Mouse (Mus musculus) gonadal fat pad, adult 2 months (tissue): ENCODE results near the gene Ddx59. TPM values are rescaled to one million over a fixed set of nuclear protein-coding genes. Genes with fewer than 3 reads are reported as not detected.

Experiments used
- DNase-seq: peaks from one replicate; pipeline ENCODE4 v3.0.0-alpha.2; 2012; ENCODE audit warnings: low read depth
- polyA plus RNA-seq: library from polyadenylated mRNA; depleted of rRNA; stranded (reverse); fragments of >200 nt; gene quantifications from 2 replicates; pipeline ENCODE4 v1.2.3, GENCODE M21; 2012; rRNA removed

Ddx59 gene
- 4.2 and 5.3 TPM in 2 replicates for polyA plus RNA-seq

DNA sequence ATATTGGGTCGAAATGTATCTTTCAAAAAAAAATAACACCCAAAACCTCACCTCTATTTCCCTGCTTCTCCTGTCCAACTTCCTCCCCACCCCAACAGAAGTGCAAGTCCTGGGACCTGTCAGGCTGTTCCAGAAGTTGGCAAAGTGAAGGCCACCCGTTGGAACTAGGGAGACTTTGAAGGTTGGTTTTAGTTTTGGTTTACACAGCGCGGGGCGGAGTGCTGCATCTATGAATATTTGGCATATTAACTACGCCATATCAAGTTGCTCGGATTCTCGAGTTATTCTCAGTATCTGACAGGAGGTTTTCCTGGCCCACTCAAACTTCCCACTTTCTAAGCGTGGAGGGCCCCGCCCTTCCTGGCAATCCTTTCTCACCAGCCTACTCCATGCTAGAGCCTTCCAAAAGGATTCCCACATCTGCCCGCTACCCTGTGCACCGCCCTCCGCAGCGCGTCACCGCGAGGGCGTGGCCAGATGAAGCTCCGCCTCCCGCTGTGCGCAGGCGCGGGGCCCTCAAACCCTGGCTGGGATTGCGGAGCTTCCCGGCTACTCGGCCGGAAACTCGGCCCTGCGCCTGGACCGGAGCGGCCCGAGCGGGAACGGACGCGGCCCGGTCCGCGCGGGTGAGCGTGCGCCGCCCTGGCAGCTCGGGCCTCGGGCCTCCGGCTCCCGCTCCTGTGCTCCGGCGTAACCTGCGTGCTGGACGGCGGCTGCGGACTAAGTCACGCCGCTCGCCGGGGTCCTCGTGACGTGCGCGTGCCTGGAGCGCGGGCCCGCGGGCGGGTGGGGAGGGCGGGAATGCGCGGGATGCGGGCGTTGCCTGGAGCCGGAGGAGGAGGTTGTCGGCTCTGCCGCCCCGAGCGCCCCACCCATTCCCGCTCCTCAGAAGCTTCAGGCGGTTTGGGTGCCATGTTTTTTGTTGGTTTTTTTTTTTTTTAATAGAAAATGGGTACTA is at the start of gene Ddx59:
Gene Ddx59, plus strand, starts transcription at position 474 of the 958 bp plus-strand sequence.
- no peak for DNase-seq

DNA sequence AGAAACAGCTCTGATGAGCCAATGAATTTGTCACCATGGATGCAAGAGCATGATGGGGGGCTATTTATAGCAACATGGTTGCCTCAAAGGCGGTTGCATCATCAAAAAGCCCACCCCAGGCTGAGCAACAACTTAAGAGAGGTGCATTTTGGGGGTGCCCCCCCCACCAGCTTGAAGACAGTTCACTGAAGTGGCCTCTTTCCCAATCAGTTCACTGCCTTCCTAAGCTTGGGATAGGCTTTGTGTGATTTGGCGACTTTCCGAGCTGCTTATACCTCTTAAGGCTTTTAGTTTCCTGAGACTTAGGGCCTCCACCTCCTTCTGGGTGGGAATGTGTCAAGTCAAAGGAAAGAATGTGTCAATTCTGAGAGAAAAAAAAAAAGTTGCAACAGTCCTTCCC is 49.1 kb upstream of the Ddx59 start:
- DNase-seq, result no peak

DNA sequence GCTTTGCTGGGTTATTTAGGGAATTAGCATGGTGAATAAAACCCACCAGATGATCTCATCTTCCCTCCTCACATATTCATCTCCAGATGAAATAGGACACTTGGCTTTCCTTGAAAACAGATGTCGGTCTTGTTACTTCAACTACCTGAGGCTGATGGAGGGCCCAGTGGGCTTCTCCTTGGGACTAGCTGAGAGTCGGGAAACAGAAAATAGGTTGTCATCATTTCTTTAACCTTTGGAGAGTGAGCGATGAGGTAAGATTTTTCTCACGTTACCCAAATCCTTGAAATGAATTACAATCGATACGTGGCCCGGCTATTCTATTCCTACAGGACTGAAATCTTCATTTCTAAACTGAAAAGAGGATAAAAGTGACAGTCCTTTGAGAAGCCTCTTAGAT is 35.8 kb upstream of the Ddx59 start:
- no peak for DNase-seq

DNA sequence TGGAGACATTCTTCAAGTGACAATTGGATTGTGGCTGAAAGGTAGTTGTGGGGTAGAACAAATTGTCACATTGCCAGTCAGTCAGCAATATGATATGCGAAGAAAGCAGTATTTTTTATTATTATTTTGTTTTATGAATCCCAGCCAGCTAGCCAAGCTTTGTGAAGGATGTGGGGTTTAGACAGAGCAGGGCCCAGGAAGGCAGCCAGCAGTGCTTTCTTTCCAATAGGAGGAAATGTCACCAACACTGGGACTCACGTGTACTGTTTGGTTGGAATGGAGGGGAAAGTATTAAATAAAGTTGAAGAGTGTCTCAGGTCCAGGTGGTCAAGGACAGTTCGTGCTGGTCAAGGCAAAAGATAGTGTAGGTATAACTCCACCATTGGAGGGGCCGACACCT is 34.9 kb upstream of the Ddx59 start:
- no peak for DNase-seq

DNA sequence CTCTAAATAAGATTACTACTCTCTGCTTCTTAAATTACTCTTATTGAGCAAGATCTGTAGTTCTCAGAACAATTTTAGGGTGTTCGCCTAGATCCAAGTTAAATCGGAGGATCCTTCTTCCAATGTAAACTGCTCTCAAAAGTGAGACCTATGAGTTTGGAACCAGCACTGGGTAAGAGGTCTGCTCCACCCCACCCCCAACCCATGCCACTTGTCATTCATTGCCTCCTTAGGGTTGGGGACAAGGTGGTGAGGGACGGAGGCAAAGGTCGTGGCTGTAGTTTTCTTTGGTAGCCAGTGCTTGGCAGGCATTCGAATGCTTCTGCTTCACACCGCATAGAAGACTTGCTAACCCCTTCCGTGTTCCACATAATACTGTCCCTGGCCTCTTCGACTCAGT is 34.5 kb upstream of the Ddx59 start:
- DNase-seq, result no peak

DNA sequence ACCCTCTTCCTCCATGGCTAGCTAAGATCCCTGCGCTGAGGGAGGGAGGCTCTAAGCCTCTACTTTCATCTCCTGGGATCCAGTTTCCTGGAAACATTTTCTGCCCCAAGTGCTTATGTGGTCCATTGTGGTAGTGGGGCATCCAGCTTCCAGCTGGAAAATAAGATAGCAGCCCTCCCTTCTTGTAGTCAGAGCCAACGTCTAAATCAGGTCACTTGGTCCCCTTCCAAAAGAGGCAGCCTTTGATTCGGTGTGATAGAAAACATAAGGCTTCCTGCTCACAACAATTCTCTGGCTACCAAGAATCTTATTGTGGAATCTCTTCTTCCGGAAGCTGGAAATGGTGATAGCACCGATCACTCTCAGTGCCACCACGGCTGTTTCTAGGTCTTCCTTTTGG is 33.9 kb upstream of the Ddx59 start:
- no peak for DNase-seq

DNA sequence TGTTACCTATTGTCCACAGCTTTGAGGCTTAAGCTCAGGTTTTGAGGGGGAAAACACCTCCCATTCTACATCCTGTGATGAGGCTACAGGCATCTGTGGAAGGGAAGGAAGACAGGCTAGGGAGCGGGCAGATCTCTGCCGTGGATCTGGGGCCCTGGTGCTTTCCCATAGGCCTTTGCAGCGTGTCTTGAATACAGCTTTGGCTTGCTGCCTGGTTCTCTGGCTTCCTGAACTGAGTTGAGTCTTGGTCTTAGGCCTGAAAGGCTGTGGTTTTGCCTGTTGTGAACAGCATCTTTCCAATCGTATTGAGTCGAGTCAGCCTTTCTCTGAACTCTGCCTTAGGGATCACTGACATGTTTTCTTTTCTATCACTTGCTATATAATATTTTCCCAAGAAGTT is 33.5 kb upstream of the Ddx59 start:
- no peak for DNase-seq

DNA sequence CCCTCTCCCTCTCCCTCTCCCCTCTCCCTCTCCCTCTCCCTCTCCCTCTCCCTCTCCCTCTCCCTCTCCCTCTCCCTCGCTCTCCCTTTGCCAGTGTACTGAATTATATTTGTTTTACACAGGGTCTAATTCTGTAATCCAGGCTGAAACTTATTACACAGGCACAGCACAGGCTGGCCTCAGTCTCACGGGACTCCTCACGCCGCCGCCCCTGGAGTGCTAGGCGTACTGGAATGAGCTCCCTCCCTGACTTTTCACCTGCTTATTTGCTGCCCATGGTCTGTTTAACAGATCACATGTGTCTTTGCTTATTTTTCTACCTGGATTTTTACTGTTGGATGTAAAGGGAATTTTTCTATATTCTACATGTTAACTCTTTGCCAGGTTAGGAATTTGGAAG is 28.2 kb upstream of the Ddx59 start:
- no peak for DNase-seq

DNA sequence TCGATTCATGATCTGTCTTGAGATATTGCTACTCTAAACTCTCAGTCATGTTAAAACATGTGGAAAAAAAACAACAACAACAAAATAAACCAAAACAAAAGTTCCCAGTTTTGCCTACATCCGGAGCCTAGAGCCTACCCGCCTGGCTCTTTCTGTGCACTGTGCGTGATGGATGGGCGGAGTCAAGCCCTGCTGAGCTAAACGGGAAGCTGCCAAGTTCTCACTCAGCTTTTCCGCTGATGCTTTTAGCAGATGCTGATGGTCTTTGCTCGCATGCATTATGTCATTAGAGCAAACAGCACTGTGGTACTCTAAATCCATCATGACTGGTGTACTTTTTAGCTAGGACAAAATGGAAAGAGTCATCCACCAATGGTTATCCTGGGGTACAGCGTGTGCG is 20.6 kb upstream of the Ddx59 start:
- no peak for DNase-seq

DNA sequence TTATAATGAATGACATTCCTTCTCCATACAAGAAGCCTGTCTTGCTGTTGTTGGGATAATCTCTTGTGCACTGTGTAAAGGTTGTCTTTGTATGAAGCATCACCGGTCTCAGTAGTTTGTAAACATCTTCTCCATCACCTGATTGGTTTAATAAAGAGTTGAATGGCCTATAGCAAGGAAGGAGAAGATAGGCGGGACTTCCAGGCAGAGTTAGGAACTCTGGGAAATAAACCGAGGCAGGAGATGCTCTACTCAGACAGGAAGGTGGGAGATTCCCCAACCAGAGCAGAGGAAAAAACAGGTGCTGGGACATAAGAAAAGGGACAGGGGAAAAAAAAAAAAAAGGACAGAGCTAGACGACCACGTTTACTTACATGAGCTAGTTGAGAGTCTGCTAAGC is 20.0 kb upstream of the Ddx59 start:
- no peak for DNase-seq

DNA sequence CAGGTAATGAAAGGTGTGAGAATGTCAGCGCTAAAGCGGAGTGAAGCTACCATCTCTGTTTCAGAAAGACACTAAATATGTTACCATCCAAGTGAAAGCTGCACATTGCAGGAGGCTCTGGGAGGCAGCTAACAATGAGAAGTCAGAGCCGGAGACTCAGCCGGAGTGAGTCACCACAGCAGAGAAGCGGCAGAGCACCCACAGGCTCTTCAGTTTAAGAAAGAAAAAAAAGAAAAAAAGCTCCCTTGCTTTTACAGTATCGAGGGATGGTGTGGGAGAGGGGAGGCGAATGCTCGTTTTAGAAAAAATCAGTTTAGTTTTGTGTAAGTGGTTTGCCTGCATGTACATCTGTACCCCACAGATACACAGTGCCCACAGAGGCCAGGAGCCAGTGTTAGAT is 13.8 kb upstream of the Ddx59 start:
- DNase-seq, result no peak

DNA sequence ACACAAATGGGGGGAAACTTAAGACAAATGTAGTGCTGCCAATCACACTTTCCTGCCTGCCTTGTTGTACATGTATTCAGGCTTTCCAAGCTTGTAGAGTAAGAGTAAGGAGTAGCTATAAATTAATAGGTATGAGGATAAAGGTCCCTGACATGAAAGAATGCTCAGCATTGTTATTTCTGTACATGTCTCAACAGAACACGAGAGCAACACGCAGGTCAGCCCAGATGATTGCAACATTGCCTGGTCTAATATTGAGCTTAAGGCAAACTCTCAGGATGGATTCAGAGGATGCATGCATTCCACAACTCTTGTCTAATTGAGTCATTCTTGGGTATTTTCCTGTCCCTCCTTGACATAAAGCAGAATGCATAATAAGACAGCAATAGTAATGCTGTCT is 5.4 kb upstream of the Ddx59 start:
- DNase-seq, result peak; percentile 94

DNA sequence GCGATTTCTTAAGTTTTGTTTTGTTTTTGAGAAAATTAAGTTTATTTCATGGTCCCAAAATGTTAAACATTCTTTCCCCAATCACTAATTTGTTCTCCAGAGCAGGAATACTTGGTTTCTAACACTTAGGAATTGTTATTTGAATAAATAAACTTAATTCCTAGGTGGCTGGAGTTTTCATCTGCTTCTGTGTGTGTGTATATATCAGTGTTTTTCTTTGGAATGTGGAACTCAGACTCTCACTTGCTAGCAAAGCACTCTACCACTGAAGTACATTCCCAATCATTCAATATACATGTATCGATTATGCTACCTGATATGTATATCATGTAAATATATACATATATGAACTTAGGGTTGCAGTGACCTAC is 670 bp downstream of the Ddx59 start:
- no peak for DNase-seq

DNA sequence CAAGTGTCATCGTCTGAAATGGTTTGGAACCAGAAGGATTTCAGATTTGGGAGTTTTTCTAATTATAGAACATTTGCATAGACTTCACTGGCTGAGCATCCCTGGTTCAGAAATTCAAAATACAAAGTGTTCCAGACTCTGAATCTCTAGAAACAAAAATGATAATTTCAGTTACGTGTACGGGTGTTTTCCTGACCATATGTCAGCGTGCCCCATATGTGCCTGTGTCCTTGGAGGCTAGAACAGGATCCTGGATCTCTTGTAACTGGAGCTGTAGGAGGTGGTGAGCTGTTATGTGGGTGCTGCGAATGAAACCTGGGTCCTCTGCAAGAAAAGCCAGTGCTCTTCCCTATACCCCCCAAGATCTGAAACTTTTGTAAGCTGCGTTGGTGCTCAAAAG is 3.3 kb downstream of the Ddx59 start:
- DNase-seq, result no peak

DNA sequence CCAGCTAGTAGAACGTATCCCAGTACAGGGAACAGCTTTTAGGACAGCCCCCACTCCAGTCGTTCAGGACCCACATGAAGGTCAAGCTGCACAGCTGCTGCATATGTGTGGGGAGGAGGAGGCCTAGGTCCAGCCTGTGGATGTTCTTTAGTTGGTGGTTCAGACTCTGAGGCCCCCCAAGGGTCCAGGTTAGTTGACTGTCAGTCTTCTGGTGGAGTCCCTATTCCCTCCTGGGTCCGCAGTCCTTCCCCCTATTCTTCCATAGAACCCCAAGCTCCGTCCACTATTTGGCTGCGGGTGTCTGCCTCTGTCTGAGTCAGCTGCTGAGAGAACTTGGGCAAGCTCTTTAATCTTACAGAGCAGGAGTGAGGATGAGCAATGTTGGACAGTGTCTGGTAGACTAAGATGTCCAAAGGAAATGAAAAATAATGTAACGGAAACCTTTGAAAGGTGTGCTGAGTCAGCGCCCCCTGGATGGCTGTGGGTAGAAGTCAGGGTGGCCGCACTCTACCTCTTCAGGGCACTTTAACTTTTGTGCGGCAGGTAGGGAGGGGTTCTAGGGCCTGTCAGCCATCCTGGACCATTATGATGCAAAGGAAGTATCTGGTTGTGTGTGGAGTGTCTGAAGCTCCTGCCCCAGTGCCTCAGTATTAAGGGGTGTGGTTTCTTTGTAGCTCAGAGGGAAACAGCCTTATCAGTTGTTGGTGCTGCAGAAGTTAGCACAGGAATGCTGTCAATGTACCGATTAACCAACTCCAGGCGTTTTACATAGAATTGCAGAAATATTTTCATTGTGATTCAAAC is 12.3 kb downstream of the Ddx59 start:
- no peak for DNase-seq

DNA sequence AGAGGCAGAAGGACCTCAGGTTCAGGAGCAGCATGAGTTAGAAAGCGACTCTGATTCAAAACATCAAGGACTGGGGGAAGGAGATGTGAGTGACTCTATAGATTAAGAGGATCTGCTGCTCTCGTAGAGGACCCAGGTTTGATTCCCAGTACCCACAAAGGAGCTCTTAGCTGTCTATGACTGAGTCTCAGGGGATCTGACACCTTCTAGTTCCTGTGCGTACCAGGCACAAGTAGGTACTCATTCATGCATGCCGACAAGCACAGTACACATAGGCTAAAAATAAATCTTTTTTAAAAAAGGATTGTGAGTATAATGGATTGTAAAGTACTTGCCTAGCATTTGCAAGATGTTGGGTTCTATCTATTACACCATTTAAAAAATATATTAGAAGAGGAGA is 13.9 kb downstream of the Ddx59 start:
- DNase-seq, result no peak

DNA sequence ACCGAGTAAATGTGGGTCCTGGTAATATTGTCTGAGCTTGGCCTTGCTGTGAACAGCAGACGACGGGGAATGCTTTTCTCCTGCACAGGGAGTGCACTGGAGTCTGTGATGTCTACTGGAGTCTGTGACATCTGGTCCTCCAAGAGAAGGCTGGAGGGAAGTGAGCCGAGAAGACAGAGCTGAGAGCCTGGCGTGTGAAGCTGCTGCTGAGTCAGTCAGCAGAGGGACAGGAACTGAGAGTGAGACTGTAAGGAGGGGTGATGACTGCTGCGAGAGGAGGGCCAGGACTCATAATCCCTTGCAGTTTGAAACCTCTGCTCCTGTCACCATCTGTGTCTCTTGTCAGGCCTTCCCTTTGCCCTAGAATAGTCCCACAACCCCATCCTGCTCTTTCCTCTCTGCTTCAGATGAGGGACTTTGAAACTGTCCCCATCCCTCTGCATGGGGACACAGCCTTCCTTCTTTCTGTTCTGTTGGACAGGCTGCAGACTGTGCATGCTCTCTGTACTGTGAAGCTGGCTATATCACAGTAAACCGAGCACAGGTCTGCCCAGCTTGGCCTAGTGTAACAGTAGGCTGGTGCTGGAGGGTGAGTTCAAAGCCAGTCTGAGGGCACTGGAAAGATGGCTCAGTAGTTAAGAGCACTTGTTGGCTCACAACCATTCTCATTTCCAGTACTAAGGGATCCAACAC is 15.2 kb downstream of the Ddx59 start:
- DNase-seq, result no peak

DNA sequence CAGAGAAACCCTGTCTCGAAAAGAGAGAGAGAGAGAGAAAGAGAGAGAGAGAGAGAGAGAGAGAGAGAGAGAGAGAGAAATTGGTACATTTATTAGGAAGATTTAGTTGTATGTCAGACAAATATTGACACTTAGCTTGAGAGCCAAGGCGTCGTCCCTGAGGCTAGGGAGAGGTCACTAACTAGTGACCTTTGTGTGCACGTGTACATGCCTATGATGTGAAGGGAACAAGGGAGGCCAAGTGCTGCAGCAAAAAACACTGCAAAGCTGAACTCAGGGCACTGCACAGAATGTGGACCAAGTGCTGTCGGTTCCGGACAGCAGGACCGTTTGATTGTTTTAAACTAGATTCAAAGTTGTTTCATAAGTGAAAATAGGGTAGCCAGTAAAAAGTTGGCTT is 25.7 kb downstream of the Ddx59 start:
- DNase-seq, result no peak

DNA sequence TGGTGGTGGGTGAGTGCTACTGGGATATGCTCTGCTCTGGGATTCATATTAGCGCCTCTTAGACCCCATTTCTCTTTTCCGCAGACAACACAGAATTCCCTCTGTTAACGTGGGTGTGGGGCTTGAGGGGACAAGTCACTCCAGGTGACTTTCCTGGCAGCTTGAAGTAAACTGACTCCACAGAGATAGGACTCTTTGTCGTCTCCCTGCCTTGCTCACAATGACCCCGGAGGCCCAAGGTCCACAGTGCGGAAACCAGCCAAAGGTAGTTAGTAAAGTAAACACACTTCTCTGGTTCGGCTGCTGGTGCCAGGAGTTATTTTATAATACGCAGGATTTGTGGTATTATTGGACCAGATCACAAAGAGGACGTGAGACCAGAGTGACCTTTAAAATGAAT is 27.7 kb downstream of the Ddx59 start:
- no peak for DNase-seq

DNA sequence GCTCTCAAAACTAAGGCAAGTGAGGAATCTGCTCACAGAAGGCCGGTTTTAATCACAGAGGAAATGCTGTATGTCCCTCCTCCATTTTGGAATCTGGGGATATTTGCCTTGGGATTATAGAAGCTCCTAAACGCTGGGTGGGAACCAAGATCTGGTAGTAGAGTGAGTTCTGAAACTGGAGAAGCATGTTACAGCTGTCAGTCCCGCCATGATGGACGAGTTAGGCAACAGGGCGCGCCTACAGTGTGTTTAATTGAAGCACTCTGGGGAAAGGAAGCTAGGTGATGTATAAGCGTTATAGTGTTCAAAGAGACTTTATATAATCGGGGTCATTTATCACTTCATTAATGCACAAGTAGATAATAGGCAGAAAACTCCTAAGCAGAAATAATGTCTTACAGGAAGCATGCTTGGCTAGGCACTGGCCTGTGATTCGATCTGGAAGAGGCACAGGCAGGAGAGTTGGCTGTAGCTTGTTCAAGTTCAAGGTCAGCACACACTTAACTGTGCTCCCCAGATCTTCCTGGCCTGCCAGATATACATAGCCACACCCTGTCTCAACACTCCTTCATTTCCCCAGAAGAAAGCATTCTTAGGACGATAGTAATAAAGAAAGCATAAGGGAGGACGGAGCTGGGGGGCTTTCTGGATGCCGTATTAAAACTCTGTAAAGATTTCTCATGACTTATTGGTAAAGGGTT is 29.6 kb downstream of the Ddx59 start:
- DNase-seq, result no peak

DNA sequence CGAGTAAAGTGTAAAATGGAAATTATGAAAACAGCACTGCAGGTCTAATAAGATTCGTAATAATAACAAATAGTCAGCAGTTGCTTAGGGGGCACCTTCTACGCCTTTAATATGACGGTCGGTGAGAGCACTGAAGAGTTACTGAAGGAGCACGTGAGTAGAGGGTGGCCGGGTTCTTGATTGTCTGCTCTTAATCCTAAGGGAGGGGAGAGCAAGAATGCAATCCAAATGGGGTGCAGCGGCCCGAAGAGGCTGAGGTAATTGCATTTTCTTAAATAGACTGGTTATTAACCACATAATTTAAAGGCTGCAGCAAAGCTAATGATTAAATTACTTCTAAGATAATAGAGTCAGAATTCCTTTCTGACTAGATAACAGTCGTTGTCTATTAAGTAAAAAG is 31.9 kb downstream of the Ddx59 start:
- no peak for DNase-seq

DNA sequence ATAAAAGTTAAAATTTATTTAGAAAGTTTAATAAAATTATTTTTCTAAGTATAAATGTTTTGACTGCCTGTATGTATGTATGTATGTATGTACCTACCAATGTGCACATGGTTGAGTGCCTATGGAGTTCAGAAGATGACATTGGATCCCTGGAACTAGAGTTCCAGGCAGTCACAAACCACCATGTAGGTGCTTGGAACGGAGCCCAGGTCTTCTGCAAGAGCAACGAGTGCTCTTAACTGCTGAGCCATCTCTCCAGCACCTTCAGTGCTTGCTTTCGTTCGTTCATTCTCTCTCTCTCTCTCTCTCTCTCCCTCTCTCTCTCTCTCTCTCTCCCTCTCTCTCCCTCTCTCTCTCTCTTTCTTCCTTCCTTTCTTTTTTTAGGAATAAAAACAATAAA is 32.3 kb downstream of the Ddx59 start:
- DNase-seq, result no peak
